Mouse (Mus musculus) lung, postnatal 0 days (tissue): ENCODE measurements around the gene Gm20826. TPM values are rescaled to one million over a fixed set of nuclear protein-coding genes. Genes with fewer than 3 reads are reported as not detected.
"Not testable (repeated sequence)": the region's sequence is repeated elsewhere in the genome, so short reads cannot be mapped to it uniquely, and the experiment has no call there.

Experiments used
- ATAC-seq: fragments of 200-750 bp; cut with Nextera tagmentation; 2 replicates; pipeline ENCODE4 v1.8.0; 2017; ENCODE audit warnings: moderate library complexity
- DNase-seq: peaks from one replicate; pipeline ENCODE4 v3.0.0-alpha.2; 2016; ENCODE audit warnings: low spot score
- H3K27ac ChIP-seq: fragments of 300-500 bp; sonication (generic); 2 replicates; pipeline ENCODE4 v1.5.1; 2014; ENCODE audit warnings: antibody characterized with exemption, mild to moderate bottlenecking, low read length, mixed read lengths
- H3K27me3 ChIP-seq: fragments of 300-500 bp; sonication (generic); replicated peaks from 2 replicates; pipeline ENCODE4 v1.6.1; 2014; ENCODE audit warnings: low read length, mixed read lengths; ENCODE audit not compliant: insufficient read depth
- H3K36me3 ChIP-seq: fragments of 300-500 bp; sonication (generic); 2 replicates; pipeline ENCODE4 v1.6.1; 2014; ENCODE audit warnings: low read length, mixed read lengths; ENCODE audit not compliant: insufficient read depth
- H3K4me1 ChIP-seq: fragments of 300-500 bp; sonication (generic); 2 replicates; pipeline ENCODE4 v1.6.1; 2014; ENCODE audit warnings: antibody characterized with exemption, low read depth, low read length, mixed read lengths; ENCODE audit not compliant: insufficient read depth
- H3K4me2 ChIP-seq: fragments of 300-500 bp; sonication (generic); replicated peaks from 2 replicates; pipeline ENCODE4 v1.6.1; 2014; ENCODE audit warnings: low read depth, mild to moderate bottlenecking, low read length, moderate library complexity, mixed read lengths
- H3K4me3 ChIP-seq: fragments of 300-500 bp; sonication (generic); 2 replicates; pipeline ENCODE4 v1.5.1; 2014; ENCODE audit warnings: low read depth, low read length
- H3K9ac ChIP-seq: fragments of 300-500 bp; sonication (generic); replicated peaks from 2 replicates; pipeline ENCODE4 v1.6.1; 2014; ENCODE audit warnings: low read depth, mild to moderate bottlenecking
- H3K9me3 ChIP-seq: fragments of 300-500 bp; sonication (generic); 2 replicates; pipeline ENCODE4 v1.6.1; 2016; ENCODE audit warnings: low read length, mixed read lengths
- WGBS: fragments of 180-500 bp; shearing (Covaris S2); extraction: QIAGEN DNeasy Blood & Tissue Kit; methylation state at CpG from one replicate; pipeline ENCODE4 v1.1.7; 2014; 5-methylcytosine and 5-hydroxymethylcytosine counted together
- polyA plus RNA-seq: library from polyadenylated mRNA; unstranded; fragments of >200 nt; fragmentation: Nextera tagmentation; extraction: Ambion mirVana; gene quantifications from 2 replicates; pipeline ENCODE4 v1.2.1, GENCODE M21; 2015

Gm20826 gene
- not detected in 2 replicates for polyA plus RNA-seq

DNA sequence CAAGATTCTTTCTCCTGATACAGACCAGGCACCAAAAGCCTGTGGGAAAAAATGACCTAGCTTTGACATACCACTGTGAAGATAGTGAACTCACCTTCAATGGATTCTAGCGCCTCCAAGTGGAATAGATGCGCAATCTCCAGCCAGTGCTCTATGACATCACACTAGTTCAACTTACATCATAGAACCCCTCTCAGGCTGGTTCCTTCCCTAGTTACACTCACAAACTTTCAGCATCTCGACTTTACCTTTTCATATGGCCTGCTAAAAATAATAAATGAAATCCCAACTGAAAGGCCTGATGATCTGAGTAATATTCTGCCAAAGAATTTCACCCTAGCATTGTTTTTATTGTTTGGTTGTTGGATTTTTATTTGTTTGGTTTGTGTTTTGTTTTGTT lies at the start of gene Gm20826:
TSS of gene Gm20826 (minus strand) at position 101 of the 400 bp plus-strand sequence.
- not testable (repeated sequence) for H3K4me1 ChIP-seq, ATAC-seq, H3K27ac ChIP-seq, H3K27me3 ChIP-seq, H3K9me3 ChIP-seq, H3K4me2 ChIP-seq, H3K4me3 ChIP-seq, H3K9ac ChIP-seq, H3K36me3 ChIP-seq, DNase-seq
- WGBS, result no CpG with 5 or more reads among the region's 3 CpGs

Other genes starting within 250 kb of the Gm20826 start
- gene Gm21788, start 233.5 kb downstream of the Gm20826 start, polyA plus RNA-seq, result not detected in 2 replicates
- not detected in 2 replicates for gene Gm28576, start 84.5 kb upstream of the Gm20826 start, polyA plus RNA-seq